Mouse (Mus musculus): ENCODE measurements around the gene B3galt5. TPM values are rescaled to one million over a fixed set of nuclear protein-coding genes. Genes with fewer than 3 reads are reported as not detected.

B3galt5 gene
- total RNA-seq, 2 experiments from 2014 or later, result not detected

- intact Hi-C loops (cut with DNase I), result no loop called here
- DNase-seq, result no peak
Measured at GRCm38 (mm10) chr16:96339570-96339969, 104.0 kb downstream of the B3galt5 start.

GRCm38 (mm10) chr16:96341269-96341668, 105.7 kb downstream of the B3galt5 start:
- peak; percentile 49 to 74 for DNase-seq
- intact Hi-C loops (cut with DNase I), result loop anchor here (1.0 to 5.0 kb wide), 2 partner anchors 111 to 189 kb away; no protein-coding TSS in a partner anchor

- intact Hi-C loops (cut with DNase I), result loop anchor here (1.0 to 5.0 kb wide), 2 partner anchors 112 to 190 kb away; no protein-coding TSS in a partner anchor
- DNase-seq, result no peak
Measured at GRCm38 (mm10) chr16:96341945-96342344, 106.3 kb downstream of the B3galt5 start.

GRCm38 (mm10) chr16:96345117-96345516, 109.5 kb downstream of the B3galt5 start:
- intact Hi-C loops (cut with DNase I), result no loop called here
- peak; percentile 79 to 87 for DNase-seq

GRCm38 (mm10) chr16:96348070-96348469, 112.5 kb downstream of the B3galt5 start:
- intact Hi-C loops (cut with DNase I), result no loop called here
- no peak for DNase-seq

- intact Hi-C loops (cut with DNase I), result no loop called here
- DNase-seq, result no peak
Measured at GRCm38 (mm10) chr16:96348766-96349165, 113.2 kb downstream of the B3galt5 start.

GRCm38 (mm10) chr16:96351520-96351919, 115.9 kb downstream of the B3galt5 start:
- intact Hi-C loops (cut with DNase I), result no loop called here
- no peak for DNase-seq

- intact Hi-C loops (cut with DNase I), result no loop called here
- no peak for DNase-seq
Measured at GRCm38 (mm10) chr16:96353296-96353896, 117.8 kb downstream of the B3galt5 start.

- no peak for DNase-seq
- intact Hi-C loops (cut with DNase I), result no loop called here
Measured at GRCm38 (mm10) chr16:96353996-96354395, 118.4 kb downstream of the B3galt5 start.

GRCm38 (mm10) chr16:96357903-96358302, 122.3 kb downstream of the B3galt5 start:
- peak; percentile 65 to 73 for DNase-seq
- intact Hi-C loops (cut with DNase I), result loop anchor here (1.0 to 5.0 kb wide), 2 partner anchors 254 to 313 kb away; no protein-coding TSS in a partner anchor

- DNase-seq, result no peak
- intact Hi-C loops (cut with DNase I), result no loop called here
Measured at GRCm38 (mm10) chr16:96361305-96362124, 125.9 kb downstream of the B3galt5 start.

- intact Hi-C loops (cut with DNase I), result no loop called here
- DNase-seq, result no peak
Measured at GRCm38 (mm10) chr16:96362873-96363272, 127.3 kb downstream of the B3galt5 start.

- intact Hi-C loops (cut with DNase I), result no loop called here
- DNase-seq, result no peak
Measured at GRCm38 (mm10) chr16:96363277-96363676, 127.7 kb downstream of the B3galt5 start.

GRCm38 (mm10) chr16:96364870-96365269, 129.3 kb downstream of the B3galt5 start:
- no peak for DNase-seq
- intact Hi-C loops (cut with DNase I), result no loop called here

Other genes starting within 250 kb of the B3galt5 start
- 10 to 100 TPM; 23.8 to 30.0 TPM for gene Psmg1, start 244.8 kb upstream of the B3galt5 start, total RNA-seq (2021)
- gene Brwd1, start 153.3 kb upstream of the B3galt5 start, total RNA-seq (2021), result 100 to 1,000 TPM in 1 of 2 experiments, 10 to 100 TPM in 1; 92.4 to 101 TPM
- gene Hmgn1, start 108.1 kb upstream of the B3galt5 start, total RNA-seq (2021), result 100 to 1,000 TPM in 1 of 2 experiments, 10 to 100 TPM in 1; 94.6 to 120 TPM
- gene Wrb, start 90.4 kb upstream of the B3galt5 start, total RNA-seq (2021), result 10 to 100 TPM; 12.8 to 18.2 TPM
- gene Lca5l, start 43.5 kb upstream of the B3galt5 start, total RNA-seq (2021), result 1 to 10 TPM; 1.3 to 1.4 TPM
- 100 to 1,000 TPM; 593 to 606 TPM for gene Sh3bgr, start 35.4 kb upstream of the B3galt5 start, total RNA-seq (2021)
- not detected for gene Itgb2l, start 207.8 kb downstream of the B3galt5 start, total RNA-seq (2021)
- gene Pcp4, start 231.8 kb downstream of the B3galt5 start, total RNA-seq (2021), result 1 to 10 TPM; 2.6 TPM

Measured in heart, postnatal 10 days (tissue).